Mouse (Mus musculus): ENCODE results near the gene Lingo3.
"Not testable (repeated sequence)": the region's sequence is repeated elsewhere in the genome, so short reads cannot be mapped to it uniquely, and the experiment has no call there.

The Lingo3 gene

GRCm38 (mm10) chr10:80843087-80843930, 530 bp downstream of the Lingo3 start:
- DNase-seq (ENCODE audit: low spot score): no peak

GRCm38 (mm10) chr10:80842334-80842733, 1.5 kb downstream of the Lingo3 start:
- DNase-seq (ENCODE audit: low spot score): peak; percentile 55

GRCm38 (mm10) chr10:80841685-80842084, 2.2 kb downstream of the Lingo3 start:
- no peak for DNase-seq (ENCODE audit: low spot score)

GRCm38 (mm10) chr10:80839848-80840247, 4.0 kb downstream of the Lingo3 start:
- DNase-seq (ENCODE audit: low spot score): no peak

GRCm38 (mm10) chr10:80838346-80838912, 5.4 kb downstream of the Lingo3 start:
- DNase-seq (ENCODE audit: low spot score): no peak

GRCm38 (mm10) chr10:80837827-80838226, 6.0 kb downstream of the Lingo3 start:
- DNase-seq (ENCODE audit: low spot score): no peak

GRCm38 (mm10) chr10:80836949-80837379, 6.9 kb downstream of the Lingo3 start:
- no peak for DNase-seq (ENCODE audit: low spot score)

GRCm38 (mm10) chr10:80835617-80836016, 8.2 kb downstream of the Lingo3 start:
- DNase-seq (ENCODE audit: low spot score): no peak

GRCm38 (mm10) chr10:80832818-80833217, 11.0 kb downstream of the Lingo3 start:
- DNase-seq (ENCODE audit: low spot score): no peak

GRCm38 (mm10) chr10:80831136-80831535, 12.7 kb downstream of the Lingo3 start:
- DNase-seq (ENCODE audit: low spot score): no peak

GRCm38 (mm10) chr10:80829359-80830278, 14.2 kb downstream of the Lingo3 start:
- no peak for DNase-seq (ENCODE audit: low spot score)

GRCm38 (mm10) chr10:80828587-80828986, 15.3 kb downstream of the Lingo3 start:
- not testable (repeated sequence) for DNase-seq (ENCODE audit: low spot score)

- DNase-seq (ENCODE audit: low spot score): no peak
These were observed 15.9 kb downstream of the Lingo3 start for GRCm38 (mm10) chr10:80827870-80828420.

GRCm38 (mm10) chr10:80827063-80827869, 16.6 kb downstream of the Lingo3 start:
- no peak for DNase-seq (ENCODE audit: low spot score)

GRCm38 (mm10) chr10:80826151-80827062, 17.4 kb downstream of the Lingo3 start, which contains the start of gene Oaz1:
Gene Oaz1, plus strand, starts transcription at chr10:80826656.
- DNase-seq (ENCODE audit: low spot score): peak; percentile 100

GRCm38 (mm10) chr10:80824827-80825226, 19.0 kb downstream of the Lingo3 start:
- DNase-seq (ENCODE audit: low spot score): no peak

GRCm38 (mm10) chr10:80823847-80824643, 19.8 kb downstream of the Lingo3 start:
- no peak for DNase-seq (ENCODE audit: low spot score)

- DNase-seq (ENCODE audit: low spot score): no peak
These were observed 20.5 kb downstream of the Lingo3 start for GRCm38 (mm10) chr10:80823316-80823715.

- no peak for DNase-seq (ENCODE audit: low spot score)
These were observed 21.3 kb downstream of the Lingo3 start for GRCm38 (mm10) chr10:80822528-80822927.
